Mouse (Mus musculus): ENCODE data around the gene Snap47. TPM values are rescaled to one million over a fixed set of nuclear protein-coding genes. Genes with fewer than 3 reads are reported as not detected.

The Snap47 gene
- total RNA-seq (2022), result 100 to 1,000 TPM; 337 to 371 (median 354) TPM

DNA sequence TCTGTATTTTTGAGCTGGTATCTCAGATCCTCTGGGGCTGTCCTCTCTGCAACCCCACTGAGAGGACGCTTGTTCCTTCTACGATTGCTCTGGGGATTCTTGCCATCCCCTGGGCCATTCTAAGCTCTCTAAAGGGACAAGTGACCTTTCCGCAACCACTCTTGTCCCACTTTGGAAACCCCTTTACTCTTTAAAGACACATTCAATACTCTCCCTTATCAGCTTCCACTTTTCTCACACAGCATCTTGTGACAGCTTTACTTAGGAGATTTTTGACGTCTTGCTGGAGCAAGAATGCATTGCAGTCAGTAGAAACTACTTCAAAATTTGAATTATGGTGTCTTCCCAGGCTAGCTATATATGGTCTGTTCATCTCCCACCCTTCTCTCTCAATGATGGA, at the start of gene Snap47:
Gene Snap47 (minus strand): TSS at position 101 of the 400 bp plus-strand sequence.
- DNase-seq (ENCODE audit: low spot score in 2 of 2), result no peak

DNA sequence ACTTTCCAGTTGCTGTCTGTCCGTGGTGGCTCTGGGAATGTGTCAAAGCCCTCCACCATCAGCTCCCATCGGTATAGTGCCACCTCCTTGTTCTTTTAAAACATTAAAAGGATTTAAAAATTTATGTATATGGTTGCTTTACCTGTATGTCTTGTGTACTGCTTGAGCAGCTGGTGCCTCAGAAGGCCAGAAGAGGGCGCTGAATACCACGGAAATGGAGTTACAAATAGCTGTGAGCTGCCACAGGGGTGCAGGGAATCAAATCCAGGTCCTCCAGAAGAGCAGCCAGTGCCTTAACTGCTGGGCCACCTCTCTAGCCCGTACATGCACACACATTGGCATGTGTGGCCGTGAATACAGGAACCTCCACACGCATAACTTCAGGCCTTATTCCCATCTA, 46.8 kb upstream of the Snap47 start:
- no peak for DNase-seq (ENCODE audit: low spot score in 2 of 2)

DNA sequence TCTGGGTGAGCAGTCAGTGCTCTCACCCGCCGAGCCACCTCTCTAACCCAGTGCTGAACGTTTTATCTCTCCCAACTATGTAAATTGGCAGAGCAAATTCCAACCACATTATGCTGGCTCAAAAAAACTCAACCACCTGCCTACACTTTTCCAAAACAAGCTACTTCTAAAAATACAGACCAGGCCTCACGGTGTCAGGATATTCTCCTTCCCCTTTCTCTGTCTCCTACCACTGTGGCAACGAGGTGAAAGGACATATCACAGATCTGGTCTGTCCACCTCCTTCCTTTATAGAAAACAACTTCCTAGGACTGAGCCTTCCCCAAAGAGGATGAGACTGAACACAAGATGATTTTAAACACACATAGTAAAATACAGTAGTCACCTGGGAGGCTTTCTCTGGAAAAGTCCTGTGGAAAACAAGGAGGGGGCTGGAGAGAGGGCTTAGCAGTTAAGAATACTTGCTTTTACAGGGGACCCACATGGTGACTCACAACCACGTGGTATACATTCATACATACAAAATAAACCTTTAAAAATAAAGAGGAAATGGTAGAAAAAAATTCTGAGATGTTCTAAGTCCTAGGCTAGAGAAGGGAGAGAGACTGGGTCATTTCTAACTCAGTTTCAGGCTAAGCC, 45.8 kb upstream of the Snap47 start:
- no peak for DNase-seq (ENCODE audit: low spot score in 2 of 2)

DNA sequence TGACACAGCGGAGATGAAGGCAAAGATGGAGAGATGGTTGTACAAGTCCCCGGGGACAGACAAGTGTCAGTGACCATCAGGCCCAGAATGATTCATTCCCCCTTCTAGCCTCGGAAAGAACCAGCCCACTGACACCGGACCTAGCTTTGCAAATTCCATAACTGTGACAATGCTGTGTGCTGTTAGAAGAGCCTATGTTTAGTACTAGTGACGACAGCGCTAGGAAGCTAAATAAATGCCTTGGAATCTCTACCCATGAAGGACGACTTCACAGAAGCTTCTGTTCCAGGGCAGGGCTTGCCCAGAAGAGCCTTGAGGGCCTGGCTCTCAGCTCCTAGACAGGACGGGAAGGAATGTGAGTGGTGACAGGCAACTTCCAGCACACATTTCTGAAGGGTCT, 35.2 kb upstream of the Snap47 start:
- no peak for DNase-seq (ENCODE audit: low spot score in 2 of 2)

DNA sequence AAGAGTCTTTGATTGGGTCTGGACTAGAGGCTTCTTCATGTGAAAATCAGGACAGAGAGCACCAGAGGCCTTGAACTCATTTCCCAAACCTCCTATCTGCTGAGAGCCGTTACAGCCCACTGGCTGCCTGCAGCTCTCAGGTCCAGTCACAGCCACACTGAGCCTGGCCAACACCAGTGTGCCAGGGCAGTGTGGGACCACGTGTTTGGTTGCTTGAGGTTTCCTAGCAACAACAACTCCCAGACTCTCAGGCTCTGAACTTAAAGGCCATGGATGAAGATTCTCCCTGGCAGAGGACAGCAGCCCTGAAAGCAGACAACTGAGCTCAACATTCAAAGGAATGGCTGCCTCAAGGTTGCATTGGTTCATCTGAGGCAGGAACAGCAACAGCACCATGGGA, 34.7 kb upstream of the Snap47 start:
- no peak for DNase-seq (ENCODE audit: low spot score in 2 of 2)

DNA sequence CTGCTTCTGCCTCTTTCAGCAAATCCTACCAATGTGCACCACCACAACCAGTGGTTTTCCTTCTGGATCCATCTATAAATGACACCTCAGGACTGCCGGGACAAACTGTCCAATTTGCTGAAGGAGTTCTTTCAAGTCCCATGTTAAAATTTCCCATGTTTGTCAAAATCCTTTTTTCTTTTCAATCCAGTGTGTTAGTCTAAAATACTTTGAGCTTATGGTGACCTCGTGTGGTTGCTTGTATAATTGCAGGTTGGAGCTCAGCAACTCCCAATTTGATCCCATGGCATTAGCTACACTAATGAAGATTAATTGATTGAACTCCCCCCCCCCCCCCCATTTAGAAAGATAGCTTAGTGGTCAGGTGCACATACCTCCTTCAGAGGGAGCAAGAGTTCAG, 32.2 kb upstream of the Snap47 start:
- peak in 1 of 2 experiments; percentile 56 for DNase-seq (ENCODE audit: low spot score in 2 of 2)

DNA sequence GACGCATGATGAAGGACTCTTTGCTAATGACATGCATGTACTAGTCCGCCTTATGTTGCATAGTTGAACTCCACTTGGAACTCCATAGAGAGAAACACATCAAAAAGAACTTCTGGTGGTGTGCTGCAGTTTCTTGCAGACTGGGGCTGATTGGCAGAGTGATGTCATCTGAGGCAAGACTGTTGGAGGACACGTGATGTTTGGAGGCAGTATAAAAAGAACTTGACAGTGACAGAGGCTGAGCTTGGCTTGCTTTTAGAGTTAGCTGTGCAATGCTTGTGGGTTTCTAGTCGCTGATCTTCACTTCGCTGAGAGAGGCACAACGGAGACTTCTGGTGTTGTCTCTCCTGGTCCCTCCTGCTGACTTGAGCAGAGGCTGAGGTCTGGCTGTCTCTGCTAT, 26.3 kb upstream of the Snap47 start:
- no peak for DNase-seq (ENCODE audit: low spot score in 2 of 2)

DNA sequence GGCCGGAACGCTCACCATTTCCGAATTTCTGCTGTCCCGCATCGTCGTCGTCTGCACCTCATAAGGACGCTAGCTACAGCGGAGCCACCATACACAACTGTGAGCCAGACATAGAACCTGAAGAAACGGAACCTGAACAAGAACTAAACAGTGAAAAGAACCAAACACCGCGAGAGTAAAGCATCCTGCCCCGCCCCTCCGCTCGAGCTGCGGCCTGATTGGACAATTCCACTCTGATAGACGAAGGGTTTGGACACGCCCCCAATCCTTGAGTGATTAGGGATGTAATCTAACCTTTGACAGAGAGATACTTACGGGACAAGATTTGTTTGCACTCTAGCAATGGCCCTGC, 21.3 kb upstream of the Snap47 start, which contains the start of gene Zfp867:
Gene Zfp867 (minus strand): TSS at position 149 of the 352 bp plus-strand sequence.
- peak; percentile 87 to 88 for DNase-seq (ENCODE audit: low spot score in 2 of 2)

DNA sequence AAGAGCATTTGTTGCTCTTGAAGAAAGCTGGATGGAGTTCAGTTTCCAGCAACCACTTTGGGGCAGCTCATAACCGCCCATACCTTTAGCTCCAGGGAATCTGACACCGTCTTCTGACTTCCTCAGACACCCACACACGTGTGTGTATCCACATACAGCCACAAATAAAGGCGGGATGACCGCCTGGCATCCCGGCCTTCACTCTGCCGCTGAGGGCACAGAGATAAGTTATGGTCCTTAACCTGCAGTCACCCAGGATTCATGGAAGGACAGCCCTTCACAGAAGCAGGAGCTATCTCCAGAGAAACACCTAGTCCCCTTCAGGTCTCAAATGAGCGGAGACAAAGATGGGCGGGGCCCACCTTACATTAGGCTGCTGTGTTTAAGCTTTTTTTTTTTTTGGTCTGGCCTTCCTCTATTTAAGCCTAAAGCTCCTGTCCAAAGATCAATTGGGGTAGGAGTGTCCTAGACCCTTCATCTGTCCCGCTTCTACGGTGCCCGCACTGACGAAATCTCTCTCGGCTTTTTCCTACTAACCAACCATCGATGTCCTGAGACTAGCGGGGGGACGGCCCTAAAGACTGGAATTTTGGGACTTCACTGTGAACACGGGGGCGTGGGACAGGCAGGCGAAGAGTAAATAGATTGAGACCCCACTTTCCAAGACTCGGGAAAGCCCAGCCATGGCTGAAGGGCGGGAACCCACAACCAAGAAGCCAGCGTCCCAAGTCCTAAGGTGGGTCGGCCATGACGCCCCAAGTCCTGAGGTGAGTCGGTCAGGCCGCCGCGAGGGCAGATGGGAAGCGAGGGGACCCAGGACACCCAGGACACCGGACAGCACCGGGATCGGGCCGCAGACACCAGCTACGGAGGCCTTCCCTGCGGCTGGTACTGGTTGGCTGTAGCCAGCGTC, 20.7 kb upstream of the Snap47 start:
- no peak for DNase-seq (ENCODE audit: low spot score in 2 of 2)

DNA sequence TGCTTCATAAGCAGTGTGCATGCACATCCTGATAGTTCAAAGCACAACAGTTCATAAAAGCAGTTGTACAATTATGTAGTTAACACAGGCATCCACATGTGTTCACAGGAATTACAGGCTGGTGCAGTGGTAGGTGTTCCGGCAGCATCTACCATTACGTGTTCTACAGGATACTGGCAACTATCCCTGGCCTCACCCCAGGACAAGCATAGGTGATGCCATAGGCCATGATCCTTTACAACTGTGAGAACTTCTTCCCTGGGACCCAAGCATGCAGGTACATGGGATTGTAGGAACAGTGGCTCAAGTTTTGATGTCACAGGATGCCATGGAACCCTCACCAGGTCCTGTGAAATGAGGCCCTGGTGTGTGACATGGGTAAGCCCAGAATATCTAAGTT, 9.5 kb upstream of the Snap47 start:
- DNase-seq (ENCODE audit: low spot score in 2 of 2), result no peak

DNA sequence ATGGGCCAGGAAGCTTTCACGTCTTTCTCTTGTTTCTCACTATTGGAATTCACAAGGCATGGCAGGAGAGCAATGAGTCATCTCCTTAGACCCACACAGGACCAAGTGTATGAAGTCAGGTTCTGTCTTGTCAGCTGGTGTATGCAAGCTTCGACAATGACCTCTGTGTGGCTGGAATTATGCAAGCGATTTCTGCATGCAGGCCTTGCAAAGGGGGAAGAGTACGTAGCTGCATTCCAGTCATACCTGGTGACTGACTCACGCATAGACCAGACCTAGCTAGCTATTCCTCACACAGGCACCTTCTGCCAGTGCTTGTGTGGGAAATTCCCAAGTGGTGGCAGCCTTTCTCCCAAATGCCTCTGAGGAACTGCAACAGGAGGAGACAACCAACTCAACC, 8.0 kb upstream of the Snap47 start:
- no peak for DNase-seq (ENCODE audit: low spot score in 2 of 2)

DNA sequence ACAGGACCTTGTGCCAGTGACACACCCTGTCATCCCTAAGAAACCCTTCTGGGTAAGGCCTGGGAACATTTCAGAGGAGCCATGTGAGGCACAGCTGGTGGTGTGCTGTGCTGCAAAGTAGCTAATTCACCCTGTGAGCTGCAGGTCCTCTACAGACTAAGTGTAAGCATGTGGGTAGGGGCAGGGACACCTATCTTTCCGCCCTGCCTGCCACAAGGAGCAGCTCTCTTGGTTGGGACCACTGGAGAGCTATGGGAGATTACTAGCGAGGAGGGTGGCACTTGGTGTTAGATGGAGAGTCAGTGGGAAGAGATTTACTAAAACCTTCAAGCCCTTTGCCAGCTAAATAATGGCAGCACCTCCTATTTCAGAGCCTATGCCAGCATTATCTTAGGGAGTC, 5.9 kb upstream of the Snap47 start:
- no peak for DNase-seq (ENCODE audit: low spot score in 2 of 2)

DNA sequence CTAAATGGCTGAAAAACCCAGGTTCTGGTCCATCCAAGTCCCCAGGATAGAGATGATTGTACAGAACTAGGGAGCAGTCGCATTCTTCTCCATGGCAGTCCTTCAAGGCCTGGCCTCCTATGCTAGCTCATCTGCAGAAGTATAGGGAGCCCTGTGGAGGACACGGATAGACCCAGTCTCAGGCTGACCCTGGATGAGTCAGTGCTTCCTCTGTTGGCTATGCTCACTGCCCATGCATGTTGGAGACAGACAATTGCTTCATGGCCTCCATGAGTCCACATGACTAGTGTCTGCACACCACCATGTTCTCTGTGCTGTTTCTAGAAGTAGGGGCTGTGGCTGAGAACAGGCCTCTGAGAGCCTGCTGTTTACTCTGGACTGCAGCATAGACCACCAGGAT, 5.4 kb upstream of the Snap47 start:
- DNase-seq (ENCODE audit: low spot score in 2 of 2), result no peak

DNA sequence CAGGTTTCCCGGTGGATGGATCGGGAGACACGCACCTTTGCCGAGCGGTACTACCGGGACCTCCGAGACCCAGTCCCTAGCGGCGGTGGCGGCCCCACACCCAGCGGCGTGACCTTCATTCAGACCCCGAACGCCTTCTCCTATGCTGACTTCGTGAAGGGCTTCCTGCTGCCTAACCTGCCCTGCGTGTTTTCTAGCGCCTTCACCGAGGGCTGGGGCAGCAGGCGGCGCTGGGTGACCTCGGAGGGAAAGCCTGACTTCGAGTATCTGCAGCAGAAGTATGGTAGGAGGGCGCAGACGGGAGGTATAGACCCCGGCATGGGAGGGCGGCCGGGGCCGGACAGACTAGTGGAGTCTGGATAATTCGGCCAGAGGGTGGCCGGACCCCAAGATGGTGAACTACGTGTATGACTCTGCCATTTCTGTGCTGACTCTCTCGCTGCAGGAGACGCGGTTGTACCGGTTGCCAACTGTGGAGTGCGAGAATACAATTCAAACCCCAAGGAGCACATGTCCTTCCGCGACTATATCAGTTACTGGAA, 685 bp downstream of the Snap47 start:
- no peak for DNase-seq (ENCODE audit: low spot score in 2 of 2)

DNA sequence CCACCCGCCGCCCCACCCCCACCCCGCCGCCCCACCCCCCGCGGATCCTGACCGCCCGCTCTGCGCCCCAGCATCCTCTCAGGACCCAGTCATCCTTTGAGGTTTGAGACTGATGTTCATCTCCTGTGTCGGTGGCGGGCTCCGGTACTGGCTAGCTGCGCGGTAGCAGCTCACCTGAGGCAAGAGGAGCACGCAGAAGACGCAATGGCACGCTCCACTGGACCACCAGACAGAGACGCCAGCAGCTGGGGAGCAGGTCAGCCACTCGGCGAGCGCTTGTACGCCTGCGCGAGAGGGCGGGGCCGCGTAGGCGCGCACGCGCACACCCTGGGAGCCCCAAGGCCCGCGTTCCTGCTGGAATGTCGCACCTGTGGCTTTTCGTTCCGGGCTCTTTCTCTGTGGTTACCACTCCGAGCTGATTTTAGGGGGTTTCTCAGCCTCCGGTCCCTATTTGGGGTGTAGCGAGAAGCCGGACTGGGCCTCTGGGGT, 1.2 kb downstream of the Snap47 start, which contains the start of gene Jmjd4:
Gene Jmjd4 (plus strand): TSS at position 305 of the 489 bp plus-strand sequence.
- peak; percentile 86 to 93 for DNase-seq (ENCODE audit: low spot score in 2 of 2)

DNA sequence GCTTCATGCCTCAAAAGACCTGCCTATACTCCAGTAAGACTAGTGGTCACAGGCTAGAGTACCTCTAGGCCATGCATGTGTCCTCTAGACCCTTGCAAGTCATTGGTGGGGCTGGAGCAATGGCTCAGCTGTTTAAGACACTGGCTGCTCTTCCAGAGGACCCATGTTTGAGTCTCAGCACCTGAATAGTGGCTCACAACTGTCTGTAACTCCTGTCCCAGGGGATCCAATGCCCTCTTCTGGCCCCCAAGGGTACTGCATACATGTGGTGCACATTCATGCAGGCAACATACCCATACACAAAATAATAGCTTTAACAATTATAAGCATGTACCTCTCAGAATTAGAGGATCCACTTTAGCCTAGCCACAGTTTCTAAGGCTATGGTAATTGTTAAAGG, 7.9 kb downstream of the Snap47 start:
- no peak for DNase-seq (ENCODE audit: low spot score in 2 of 2)

DNA sequence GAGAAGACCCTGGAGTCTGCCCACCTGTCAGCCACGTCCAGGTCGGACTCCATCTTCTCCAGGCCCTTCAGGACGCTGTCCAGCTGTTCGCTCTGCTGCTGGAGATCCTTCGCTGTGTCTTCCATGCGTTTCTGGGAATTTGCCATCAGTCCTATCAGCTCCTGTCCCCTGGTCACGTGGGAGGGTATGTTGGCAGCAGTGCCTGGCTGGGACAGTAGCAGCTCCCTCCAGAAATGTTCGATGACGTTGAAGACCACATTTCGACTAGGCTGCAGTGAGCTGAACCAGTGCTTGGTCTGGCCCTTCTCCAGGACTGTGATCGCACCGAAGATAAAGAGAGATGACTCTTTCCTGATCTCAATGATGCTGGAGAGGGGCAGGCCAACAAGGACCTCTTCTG, 13.0 kb downstream of the Snap47 start:
- no peak for DNase-seq (ENCODE audit: low spot score in 2 of 2)

DNA sequence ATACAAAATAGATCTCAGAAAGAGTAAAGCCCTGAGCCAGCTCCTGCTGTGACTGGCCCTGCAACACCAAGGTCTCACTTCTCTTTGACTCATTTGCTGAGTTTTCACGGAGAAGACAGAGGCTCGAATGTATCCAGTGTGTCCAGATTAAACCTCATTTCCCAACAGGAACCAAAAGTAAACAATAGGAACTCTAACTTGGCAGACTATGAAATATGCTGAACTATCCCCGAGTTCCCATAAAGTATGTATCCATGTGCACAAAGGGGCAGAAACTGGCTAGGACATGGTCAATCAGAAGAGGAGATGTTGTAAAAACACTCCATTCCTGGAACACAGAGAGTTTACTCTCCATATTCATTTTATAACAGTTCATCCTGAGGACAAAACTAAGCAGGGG, 18.7 kb downstream of the Snap47 start:
- DNase-seq (ENCODE audit: low spot score in 2 of 2), result no peak

DNA sequence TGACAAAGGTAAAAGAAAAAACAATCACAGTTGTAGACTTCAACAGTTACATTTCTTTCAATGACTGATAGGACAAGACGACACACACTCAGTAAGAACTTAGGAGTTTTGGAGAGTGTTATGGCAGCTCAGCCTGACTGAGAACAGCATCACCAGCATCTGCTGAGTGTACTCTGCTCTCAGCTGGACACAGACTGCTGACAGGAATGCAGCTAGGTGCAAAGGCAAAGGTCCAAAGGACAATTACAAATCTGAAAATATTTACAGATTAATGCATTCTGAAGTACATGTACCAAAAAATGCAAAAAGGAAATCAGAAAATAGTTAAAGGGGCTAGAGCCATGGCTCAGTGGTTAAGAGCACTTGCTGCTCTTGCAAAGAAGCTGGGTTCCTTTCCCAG, 21.0 kb downstream of the Snap47 start:
- no peak for DNase-seq (ENCODE audit: low spot score in 2 of 2)

DNA sequence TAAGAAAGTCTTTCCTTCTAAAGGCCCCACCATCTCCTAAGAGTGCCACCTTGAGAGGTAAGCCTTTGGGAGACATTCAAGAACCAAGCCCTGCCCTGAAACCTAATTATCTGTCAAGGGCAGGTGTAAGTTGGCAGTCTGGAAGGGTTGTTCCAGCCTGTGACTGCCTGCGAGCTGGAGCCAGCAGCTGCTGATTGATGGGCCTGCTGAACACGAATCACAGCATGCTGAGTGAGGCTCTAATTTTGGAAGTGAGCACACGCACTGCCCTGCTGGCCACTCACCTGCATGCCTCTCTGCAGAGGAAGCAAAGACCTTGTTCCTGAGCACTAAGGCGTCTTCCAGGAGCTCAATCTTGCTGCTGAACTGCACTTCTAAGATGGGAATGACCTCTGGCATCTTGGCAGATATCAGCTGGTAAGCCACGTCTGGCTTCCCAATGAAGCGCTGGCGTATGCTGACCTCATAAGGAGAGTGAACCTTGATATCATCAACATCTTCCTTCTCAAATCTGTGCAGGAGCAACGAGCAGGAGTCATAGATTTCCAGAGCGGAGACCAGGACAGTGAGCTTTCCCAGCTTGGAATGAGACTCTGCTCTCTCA, 22.8 kb downstream of the Snap47 start:
- no peak for DNase-seq (ENCODE audit: low spot score in 2 of 2)

DNA sequence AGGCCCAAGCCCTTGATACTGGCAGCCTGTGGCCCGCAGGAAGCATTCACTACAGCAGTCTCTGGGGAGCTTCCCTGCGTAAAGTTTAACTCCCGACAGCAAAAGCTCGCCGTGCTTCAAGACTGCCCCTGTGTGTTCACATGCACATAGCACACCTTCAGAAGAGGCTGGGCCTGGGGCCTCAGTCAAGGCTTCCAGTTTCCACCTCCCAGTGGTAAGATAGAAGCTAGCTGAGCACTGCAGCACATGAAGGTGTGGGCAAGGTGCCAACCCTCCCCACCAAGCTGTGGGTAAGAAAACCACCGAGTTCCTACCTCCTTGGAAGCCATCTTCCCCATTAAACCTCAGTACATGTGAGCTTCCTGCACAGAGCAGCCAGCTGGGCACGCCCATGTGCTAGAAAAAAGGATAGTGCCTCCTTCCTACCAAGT, 25.3 kb downstream of the Snap47 start:
- no peak for DNase-seq (ENCODE audit: low spot score in 2 of 2)
